Mouse (Mus musculus): ENCODE measurements around the gene Crx.

DNA sequence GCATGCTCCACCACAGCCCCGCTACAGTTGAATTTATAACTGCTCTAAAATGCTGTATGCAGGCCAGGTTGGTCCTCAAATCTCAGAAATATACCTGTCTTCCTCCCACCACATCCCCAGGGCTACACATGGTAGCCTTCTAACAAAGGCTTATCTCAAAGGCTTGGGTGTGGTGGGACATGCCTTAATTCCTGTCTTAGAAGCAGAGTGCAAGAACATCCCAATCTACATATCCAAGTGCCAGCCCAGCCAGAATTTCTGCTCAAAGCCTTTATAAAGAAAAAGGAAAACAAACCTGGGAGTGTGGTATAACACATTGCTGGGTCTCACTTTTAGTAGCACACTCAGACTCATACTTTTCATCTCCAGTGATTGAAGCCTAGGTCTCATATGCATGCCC is 14.5 kb upstream of the Crx start:
- TF ChIP-seq CTCF (IDR thresholded peaks at IDR 0.05; ENCODE audit: low read depth, low read length): no peak
- no peak for TF ChIP-seq POLR2A (IDR thresholded peaks at IDR 0.05; ENCODE audit: extremely low read depth, insufficient read depth, low read length)
